Mouse (Mus musculus) liver, embryonic 13.5 days (tissue): Measurements from ENCODE around the gene Spns3. TPM values are rescaled to one million over a fixed set of nuclear protein-coding genes. Genes with fewer than 3 reads are reported as not detected.

Experiments used
- ATAC-seq: fragments of 200-750 bp; cut with Nextera tagmentation; 2 replicates; pipeline ENCODE4 v1.8.0; 2017; ENCODE audit warnings: low read depth, mild to moderate bottlenecking, moderate number of reproducible peaks, moderate library complexity
- DNase-seq: peaks from one replicate; pipeline ENCODE4 v3.0.0; 2022
- H3K27ac ChIP-seq: fragments of 300-500 bp; sonication (generic); 2 replicates; pipeline ENCODE4 v1.5.1; 2015; ENCODE audit warnings: moderate library complexity, mild to moderate bottlenecking, inconsistent platforms
- H3K27me3 ChIP-seq: fragments of 300-500 bp; sonication (generic); 2 replicates; pipeline ENCODE4 v1.6.1; 2015; ENCODE audit warnings: mild to moderate bottlenecking, inconsistent platforms
- H3K36me3 ChIP-seq: fragments of 300-500 bp; sonication (generic); 2 replicates; pipeline ENCODE4 v1.6.1; 2015; ENCODE audit warnings: mild to moderate bottlenecking, inconsistent platforms
- H3K4me1 ChIP-seq: fragments of 300-500 bp; sonication (generic); replicated peaks from 2 replicates; pipeline ENCODE4 v1.6.1; 2015; ENCODE audit warnings: inconsistent platforms
- H3K4me2 ChIP-seq: fragments of 300-500 bp; sonication (generic); 2 replicates; pipeline ENCODE4 v1.6.1; 2015; ENCODE audit warnings: inconsistent platforms, mild to moderate bottlenecking, moderate library complexity
- H3K4me3 ChIP-seq: fragments of 300-500 bp; sonication (generic); replicated peaks from 2 replicates; pipeline ENCODE4 v1.5.1; 2015; ENCODE audit warnings: mild to moderate bottlenecking, inconsistent platforms
- H3K9ac ChIP-seq: fragments of 300-500 bp; sonication (generic); 2 replicates; pipeline ENCODE4 v1.6.1; 2015; ENCODE audit warnings: mild to moderate bottlenecking, inconsistent platforms
- H3K9me3 ChIP-seq: fragments of 300-500 bp; sonication (generic); replicated peaks from 2 replicates; pipeline ENCODE4 v1.6.1; 2016; ENCODE audit warnings: inconsistent platforms
- WGBS: fragments of 180-500 bp; shearing (Covaris S2); methylation state at CpG from one replicate; pipeline ENCODE4 v1.1.7; 2015; ENCODE audit not compliant: insufficient replicate concordance; 5-methylcytosine and 5-hydroxymethylcytosine counted together
- polyA plus RNA-seq: library from polyadenylated mRNA; unstranded; fragments of >200 nt; fragmentation: Nextera tagmentation; extraction: Ambion mirVana; gene quantifications from 2 replicates; pipeline ENCODE4 v1.2.1, GENCODE M21; 2015

The Spns3 gene
- polyA plus RNA-seq, 1 experiment from 2014 or later = 2.0 TPM

DNA sequence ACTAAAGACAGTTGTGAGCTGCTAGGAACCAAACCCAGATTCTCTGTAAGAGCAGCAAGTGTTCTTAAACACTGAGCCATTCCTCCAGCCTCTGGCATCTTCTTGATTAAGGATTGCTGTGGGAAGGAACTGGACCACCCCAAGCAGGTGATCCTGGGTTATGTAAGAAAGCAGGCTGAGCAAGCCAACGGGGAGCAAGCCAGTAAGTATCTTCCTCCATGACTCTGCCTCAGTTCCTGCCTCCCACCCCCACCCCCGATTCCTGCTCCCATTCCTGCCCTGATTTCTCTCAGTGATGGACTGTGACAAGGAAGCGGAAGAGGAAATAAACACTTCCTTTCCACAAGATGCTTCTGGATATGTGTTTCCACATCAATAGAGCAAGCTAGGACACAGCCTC lies 17.4 kb downstream of the Spns3 start:
- H3K36me3 ChIP-seq = no peaks in the 10 kb centered on the region
- DNase-seq = no peak
- WGBS = 65% methylated on average over 3 of the region's 3 CpGs
- H3K27ac ChIP-seq = no peak overlapping the region
- H3K4me2 ChIP-seq = no peak overlapping the region
- no peak for ATAC-seq
- no peak overlapping the region for H3K4me3 ChIP-seq
- H3K4me1 ChIP-seq = peaks cover 4% of the 10 kb centered on the region
- no peak overlapping the region for H3K9ac ChIP-seq
- H3K27me3 ChIP-seq = no peaks in the 10 kb centered on the region
- H3K9me3 ChIP-seq = no peaks in the 10 kb centered on the region

GRCm38 (mm10) chr11:72531632-72532031 lies 18.7 kb downstream of the Spns3 start:
- Histone ChIP-seq H3K4me3 (no peak overlapping the region), H3K9ac (no peak overlapping the region), H3K4me2 (no peak overlapping the region), H3K9me3 (no peaks in the 10 kb centered on the region), H3K27me3 (no peaks in the 10 kb centered on the region), H3K36me3 (no peaks in the 10 kb centered on the region), H3K27ac (no peak overlapping the region), H3K4me1 (no peaks in the 10 kb centered on the region)
- WGBS = 78% methylated on average over 1 of the region's 1 CpGs
- ATAC-seq (no peak), DNase-seq (no peak)

DNA sequence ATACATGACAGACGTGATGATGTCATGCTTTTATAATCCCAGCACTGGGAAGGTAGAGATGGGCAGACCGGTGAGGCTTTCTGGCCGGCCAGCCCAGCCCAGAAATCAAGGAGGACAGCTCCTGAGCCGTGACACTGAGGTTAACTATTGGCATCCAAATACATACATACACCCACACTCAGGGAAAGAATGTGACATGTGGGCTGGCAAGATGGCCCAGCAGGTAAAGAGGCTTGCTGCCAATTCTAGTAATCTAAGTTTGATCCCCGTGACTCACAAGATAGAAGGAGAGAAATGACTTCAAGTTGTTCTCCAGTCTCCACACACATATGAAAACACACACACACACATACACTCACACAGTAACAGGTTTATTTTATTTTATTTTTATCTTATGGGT lies 19.2 kb downstream of the Spns3 start:
- no peak overlapping the region for H3K4me3 ChIP-seq
- H3K4me2 ChIP-seq = no peak overlapping the region
- no peaks in the 10 kb centered on the region for H3K36me3 ChIP-seq
- no peaks in the 10 kb centered on the region for H3K27me3 ChIP-seq
- no peaks in the 10 kb centered on the region for H3K9me3 ChIP-seq
- H3K4me1 ChIP-seq = no peaks in the 10 kb centered on the region
- WGBS = 71% methylated on average over 5 of the region's 5 CpGs
- ATAC-seq (no peak), DNase-seq (no peak)
- H3K27ac ChIP-seq = no peak overlapping the region
- H3K9ac ChIP-seq = no peak overlapping the region

- H3K4me1 ChIP-seq = no peaks in the 10 kb centered on the region
- no peak overlapping the region for H3K4me2 ChIP-seq
- DNase-seq (no peak), ATAC-seq (no peak)
- H3K4me3 ChIP-seq = no peak overlapping the region
- no peaks in the 10 kb centered on the region for H3K36me3 ChIP-seq
- no peak overlapping the region for H3K27ac ChIP-seq
- no peak overlapping the region for H3K9ac ChIP-seq
- no peaks in the 10 kb centered on the region for H3K27me3 ChIP-seq
- no peaks in the 10 kb centered on the region for H3K9me3 ChIP-seq
- 66% methylated on average over 4 of the region's 4 CpGs for WGBS
These were observed 24.1 kb downstream of the Spns3 start for GRCm38 (mm10) chr11:72526190-72526589.

DNA sequence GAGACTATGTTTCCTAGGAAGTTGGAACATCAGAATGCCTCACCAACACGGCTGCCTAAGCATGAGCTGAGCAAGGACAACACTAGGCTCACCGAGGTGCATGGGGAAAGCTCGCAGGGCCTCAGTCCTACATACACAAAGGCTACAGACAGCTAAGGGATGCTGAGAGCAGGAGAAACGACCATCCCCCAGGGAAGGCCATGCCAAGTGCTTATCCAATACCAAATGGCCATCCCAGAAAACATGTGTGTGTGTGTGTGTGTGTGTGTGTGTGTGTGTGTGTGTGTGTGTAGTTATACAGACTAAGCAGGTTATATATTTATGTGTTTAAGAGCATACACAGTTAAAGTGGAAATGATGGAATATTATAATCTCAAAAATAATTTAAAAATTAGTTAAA lies 26.6 kb downstream of the Spns3 start:
- 53% methylated on average over 4 of the region's 4 CpGs for WGBS

GRCm38 (mm10) chr11:72522616-72523041 lies 27.7 kb downstream of the Spns3 start:
- DNase-seq = no peak
- no peaks in the 10 kb centered on the region for H3K27me3 ChIP-seq
- no peak for ATAC-seq
- H3K36me3 ChIP-seq = no peaks in the 10 kb centered on the region
- no peak overlapping the region for H3K4me2 ChIP-seq
- no peaks in the 10 kb centered on the region for H3K9me3 ChIP-seq
- H3K4me3 ChIP-seq = no peak overlapping the region
- no peak overlapping the region for H3K9ac ChIP-seq
- 72% methylated on average over 5 of the region's 5 CpGs for WGBS
- H3K27ac ChIP-seq = no peak overlapping the region
- H3K4me1 ChIP-seq = no peaks in the 10 kb centered on the region

More for the DNA sequence above, 26.6 kb downstream of the Spns3 start:
- no peaks in the 10 kb centered on the region for H3K27me3 ChIP-seq
- no peaks in the 10 kb centered on the region for H3K9me3 ChIP-seq
- H3K36me3 ChIP-seq = no peaks in the 10 kb centered on the region
- no peak for ATAC-seq
- H3K4me1 ChIP-seq = no peaks in the 10 kb centered on the region
- no peak overlapping the region for H3K4me3 ChIP-seq
- no peak overlapping the region for H3K27ac ChIP-seq
- no peak overlapping the region for H3K4me2 ChIP-seq
- no peak for DNase-seq
- H3K9ac ChIP-seq = no peak overlapping the region

DNA sequence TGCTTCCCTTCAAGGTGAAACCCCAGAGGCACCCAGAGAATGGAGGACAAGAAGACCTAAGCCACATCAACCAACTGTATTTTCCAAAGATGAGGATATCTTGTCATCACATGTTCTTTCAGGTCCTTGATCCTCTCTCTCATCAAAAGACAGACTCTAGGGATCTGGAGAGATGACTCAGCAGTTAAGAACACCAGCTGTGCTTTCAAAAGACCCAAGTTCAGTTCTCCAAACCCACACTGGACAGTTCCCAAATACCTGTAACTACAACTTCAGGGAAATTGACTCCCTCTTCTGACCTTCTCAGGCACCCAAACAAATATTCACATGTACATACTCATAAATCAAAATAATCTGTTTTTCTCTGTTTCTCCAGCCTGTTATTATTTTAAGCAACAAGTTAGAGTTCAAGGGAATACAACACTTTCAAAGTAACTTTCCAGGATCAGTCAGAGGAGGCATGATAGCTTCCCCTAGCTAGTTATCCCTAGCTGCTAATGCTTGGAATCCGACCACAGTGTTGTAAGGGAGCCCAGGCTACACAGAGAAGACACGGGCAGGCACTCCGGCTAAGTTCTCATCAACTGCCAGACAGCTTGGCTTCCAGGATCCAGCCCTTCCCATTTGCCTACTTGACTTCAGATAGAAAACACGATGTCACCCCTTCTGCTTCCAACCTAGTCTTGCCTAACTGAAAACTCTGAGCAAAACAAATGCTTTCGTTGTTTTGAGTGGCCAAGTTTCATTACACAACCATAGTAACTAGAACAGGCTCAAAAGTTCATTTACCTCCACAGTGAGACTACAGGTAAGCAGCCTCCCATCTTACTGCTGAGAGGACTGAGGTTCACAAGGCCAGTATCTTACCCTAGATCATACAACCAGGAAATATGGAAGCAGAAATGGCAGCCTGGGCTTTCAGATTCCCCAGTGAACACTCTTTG lies 28.4 kb downstream of the Spns3 start:
- H3K36me3 ChIP-seq = no peaks in the 10 kb centered on the region
- no peak overlapping the region for H3K9ac ChIP-seq
- no peaks in the 10 kb centered on the region for H3K9me3 ChIP-seq
- no peaks in the 10 kb centered on the region for H3K27me3 ChIP-seq
- H3K27ac ChIP-seq = no peak overlapping the region
- H3K4me3 ChIP-seq = no peak overlapping the region
- H3K4me1 ChIP-seq = no peaks in the 10 kb centered on the region
- H3K4me2 ChIP-seq = no peak overlapping the region
- ATAC-seq (no peak), DNase-seq (no peak)
- WGBS = 66% methylated on average over 5 of the region's 5 CpGs

GRCm38 (mm10) chr11:72519895-72520294 lies 30.4 kb downstream of the Spns3 start:
- no peaks in the 10 kb centered on the region for H3K4me1 ChIP-seq
- H3K4me2 ChIP-seq = no peak overlapping the region
- 40% methylated on average over 3 of the region's 3 CpGs for WGBS
- no peaks in the 10 kb centered on the region for H3K9me3 ChIP-seq
- ATAC-seq (no peak), DNase-seq (no peak)
- no peak overlapping the region for H3K4me3 ChIP-seq
- no peaks in the 10 kb centered on the region for H3K27me3 ChIP-seq
- no peak overlapping the region for H3K9ac ChIP-seq
- no peak overlapping the region for H3K27ac ChIP-seq
- no peaks in the 10 kb centered on the region for H3K36me3 ChIP-seq

DNA sequence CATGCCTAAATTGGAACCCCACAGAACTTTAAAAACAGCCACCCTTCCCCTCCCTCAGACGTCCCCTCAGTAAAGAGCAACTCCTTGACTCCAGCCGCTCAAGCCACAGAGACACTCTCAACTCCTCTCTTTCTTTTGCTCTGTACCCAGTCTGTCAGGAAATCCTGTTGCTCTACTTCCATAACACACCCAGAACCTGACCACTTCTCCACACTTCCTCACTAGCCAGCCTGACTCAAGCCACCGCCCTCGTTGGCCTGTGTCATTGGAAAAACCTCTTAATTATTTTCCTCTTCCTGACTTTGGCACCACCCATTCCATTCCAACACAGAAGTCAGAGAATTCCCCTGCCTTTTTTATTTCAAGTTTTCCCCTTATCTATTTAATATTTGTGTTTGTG lies 31.1 kb downstream of the Spns3 start:
- no peaks in the 10 kb centered on the region for H3K27me3 ChIP-seq
- no peaks in the 10 kb centered on the region for H3K36me3 ChIP-seq
- no peak overlapping the region for H3K4me2 ChIP-seq
- no peak overlapping the region for H3K4me3 ChIP-seq
- no peak overlapping the region for H3K27ac ChIP-seq
- no peak for ATAC-seq
- 45% methylated on average over 4 of the region's 4 CpGs for WGBS
- H3K9ac ChIP-seq = no peak overlapping the region
- no peak for DNase-seq
- no peaks in the 10 kb centered on the region for H3K4me1 ChIP-seq
- H3K9me3 ChIP-seq = no peaks in the 10 kb centered on the region

- Histone ChIP-seq H3K27me3 (no peaks in the 10 kb centered on the region), H3K4me1 (no peaks in the 10 kb centered on the region), H3K4me3 (no peak overlapping the region), H3K36me3 (no peaks in the 10 kb centered on the region), H3K9me3 (no peaks in the 10 kb centered on the region), H3K9ac (no peak overlapping the region), H3K4me2 (no peak overlapping the region), H3K27ac (no peak overlapping the region)
- 28% methylated on average over 2 of the region's 2 CpGs for WGBS
- DNase-seq (no peak), ATAC-seq (no peak)
These were observed 31.9 kb downstream of the Spns3 start for GRCm38 (mm10) chr11:72518449-72518848.

- 63% methylated on average over 3 of the region's 3 CpGs for WGBS
- no peak for DNase-seq
- H3K4me1 ChIP-seq = no peaks in the 10 kb centered on the region
- H3K27me3 ChIP-seq = no peaks in the 10 kb centered on the region
- H3K27ac ChIP-seq = no peak overlapping the region
- H3K4me2 ChIP-seq = no peak overlapping the region
- no peak overlapping the region for H3K9ac ChIP-seq
- H3K4me3 ChIP-seq = no peak overlapping the region
- H3K36me3 ChIP-seq = no peaks in the 10 kb centered on the region
- H3K9me3 ChIP-seq = no peaks in the 10 kb centered on the region
- ATAC-seq = no peak
These were observed 35.3 kb downstream of the Spns3 start for GRCm38 (mm10) chr11:72514967-72515366.

- 76% methylated on average over 5 of the region's 5 CpGs for WGBS
- Histone ChIP-seq H3K9ac (no peak overlapping the region), H3K4me3 (no peak overlapping the region), H3K9me3 (no peaks in the 10 kb centered on the region), H3K27me3 (no peaks in the 10 kb centered on the region), H3K4me1 (peaks cover 2% of the 10 kb centered on the region; the same call in 1 of the 2 replicates), H3K27ac (no peak overlapping the region), H3K4me2 (no peak overlapping the region), H3K36me3 (no peaks in the 10 kb centered on the region)
- no peak for ATAC-seq
- DNase-seq = no peak
These were observed 41.7 kb downstream of the Spns3 start for GRCm38 (mm10) chr11:72508651-72509050.
